Mouse (Mus musculus): ENCODE data around the gene Oas1e. TPM values are rescaled to one million over a fixed set of nuclear protein-coding genes. Genes with fewer than 3 reads are reported as not detected.
A peak's percentile ranks its signal among the peaks of the same experiment; 100 is the strongest.

Oas1e gene
- polyA plus RNA-seq, 1 experiment from 2014 or later = not detected

DNA sequence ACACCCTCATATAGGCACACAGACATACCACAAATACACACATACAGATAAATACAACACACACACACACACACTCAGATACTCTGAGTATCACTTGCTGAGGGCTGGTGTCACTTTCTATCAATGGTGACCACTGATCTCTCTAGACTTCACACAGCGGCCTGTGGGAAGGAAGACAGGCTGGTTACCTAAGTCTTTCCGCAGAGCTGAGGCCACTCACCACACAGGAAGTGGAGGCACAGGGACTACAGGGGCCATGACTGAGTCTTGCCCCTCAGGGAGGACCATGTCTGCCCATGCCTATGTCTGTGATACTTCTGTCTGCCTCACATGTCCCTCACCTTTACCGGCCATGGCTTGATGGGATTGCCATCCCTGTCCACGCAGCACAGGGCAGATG is 41.1 kb downstream of the Oas1e start:
- WGBS = 91% methylated on average over 4 of the region's 4 CpGs
- Histone ChIP-seq H3K4me2 (ENCODE audit: low read depth) (no peak overlapping the region), H3K36me3 (ENCODE audit: control insufficient read depth, insufficient read depth, low read length) (no peaks in the 10 kb centered on the region)

DNA sequence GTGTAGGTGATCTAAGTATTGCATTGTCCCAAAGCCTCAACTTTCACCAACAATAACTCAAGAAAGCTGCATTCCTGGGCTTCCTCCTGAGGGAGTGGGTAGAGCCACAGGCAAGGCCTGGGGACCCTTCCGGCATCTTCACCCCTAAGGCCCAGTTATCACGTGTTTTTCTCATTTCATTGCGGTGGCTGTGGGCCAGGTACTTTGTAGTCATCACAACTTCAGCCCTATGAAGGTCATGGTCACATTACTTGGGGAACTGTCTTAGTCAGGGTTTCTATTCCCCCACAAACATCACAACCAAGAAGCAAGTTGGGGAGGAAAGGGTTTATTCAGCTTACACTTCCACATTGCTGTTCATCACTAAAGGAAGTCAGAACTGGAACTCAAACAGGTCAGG is 42.5 kb downstream of the Oas1e start:
- WGBS = 70% methylated on average over 3 of the region's 3 CpGs
- no peak overlapping the region for H3K27ac ChIP-seq (ENCODE audit: low read depth, low read length)
- DNase-seq (ENCODE audit: low spot score) = no peak
- no peaks in the 10 kb centered on the region for H3K9me3 ChIP-seq (ENCODE audit: control insufficient read depth, low read length)
- H3K27me3 ChIP-seq (ENCODE audit: control insufficient read depth, insufficient read depth, low read length) = no peaks in the 10 kb centered on the region
- H3K4me3 ChIP-seq (ENCODE audit: low read depth, low read length) = no peak overlapping the region
- no peak overlapping the region for H3K9ac ChIP-seq (ENCODE audit: low read length)
- no peak for ATAC-seq (ENCODE audit: insufficient read depth, low FRiP score, low TSS enrichment)
- H3K4me1 ChIP-seq (ENCODE audit: control insufficient read depth, insufficient read depth, low read length) = no peaks in the 10 kb centered on the region
- H3K36me3 ChIP-seq (ENCODE audit: control insufficient read depth, insufficient read depth, low read length) = no peaks in the 10 kb centered on the region
- no peak overlapping the region for H3K4me2 ChIP-seq (ENCODE audit: low read depth)

More for the DNA sequence above, 41.1 kb downstream of the Oas1e start:
- H3K4me3 ChIP-seq (ENCODE audit: low read depth, low read length) = no peak overlapping the region
- no peak for DNase-seq (ENCODE audit: low spot score)
- H3K9me3 ChIP-seq (ENCODE audit: control insufficient read depth, low read length) = no peaks in the 10 kb centered on the region
- no peak overlapping the region for H3K27ac ChIP-seq (ENCODE audit: low read depth, low read length)
- ATAC-seq (ENCODE audit: insufficient read depth, low FRiP score, low TSS enrichment) = no peak
- H3K9ac ChIP-seq (ENCODE audit: low read length) = no peak overlapping the region
- H3K27me3 ChIP-seq (ENCODE audit: control insufficient read depth, insufficient read depth, low read length) = no peaks in the 10 kb centered on the region
- H3K4me1 ChIP-seq (ENCODE audit: control insufficient read depth, insufficient read depth, low read length) = no peaks in the 10 kb centered on the region

DNA sequence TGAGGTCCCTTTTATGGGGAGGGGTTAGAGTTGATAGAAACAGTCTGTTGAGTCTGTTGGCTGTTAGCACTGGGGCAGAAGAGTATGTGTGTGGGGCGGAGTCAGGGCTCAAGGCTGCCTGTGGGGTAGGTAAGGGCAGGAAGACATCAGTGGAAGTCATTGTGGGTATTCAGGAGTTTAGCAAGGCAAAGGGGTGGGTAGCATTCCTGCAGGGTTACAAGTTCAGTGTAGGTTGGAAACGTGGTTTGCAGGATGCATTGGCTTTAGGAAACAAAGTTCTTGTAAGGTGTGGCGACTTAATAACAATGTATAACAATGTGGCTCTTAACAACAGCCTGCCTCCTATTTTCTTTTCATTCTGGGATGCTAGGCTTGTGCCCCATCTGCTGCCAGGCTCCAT is 44.1 kb downstream of the Oas1e start:
- Histone ChIP-seq H3K9ac (ENCODE audit: low read length) (no peak overlapping the region), H3K4me1 (ENCODE audit: control insufficient read depth, insufficient read depth, low read length) (no peaks in the 10 kb centered on the region), H3K9me3 (ENCODE audit: control insufficient read depth, low read length) (no peaks in the 10 kb centered on the region), H3K36me3 (ENCODE audit: control insufficient read depth, insufficient read depth, low read length) (no peaks in the 10 kb centered on the region), H3K4me2 (ENCODE audit: low read depth) (no peak overlapping the region), H3K27ac (ENCODE audit: low read depth, low read length) (no peak overlapping the region), H3K27me3 (ENCODE audit: control insufficient read depth, insufficient read depth, low read length) (no peaks in the 10 kb centered on the region), H3K4me3 (ENCODE audit: low read depth, low read length) (no peak overlapping the region)
- ATAC-seq (ENCODE audit: insufficient read depth, low FRiP score, low TSS enrichment) (no peak), DNase-seq (ENCODE audit: low spot score) (no peak)
- 75% methylated on average over 3 of the region's 3 CpGs for WGBS

DNA sequence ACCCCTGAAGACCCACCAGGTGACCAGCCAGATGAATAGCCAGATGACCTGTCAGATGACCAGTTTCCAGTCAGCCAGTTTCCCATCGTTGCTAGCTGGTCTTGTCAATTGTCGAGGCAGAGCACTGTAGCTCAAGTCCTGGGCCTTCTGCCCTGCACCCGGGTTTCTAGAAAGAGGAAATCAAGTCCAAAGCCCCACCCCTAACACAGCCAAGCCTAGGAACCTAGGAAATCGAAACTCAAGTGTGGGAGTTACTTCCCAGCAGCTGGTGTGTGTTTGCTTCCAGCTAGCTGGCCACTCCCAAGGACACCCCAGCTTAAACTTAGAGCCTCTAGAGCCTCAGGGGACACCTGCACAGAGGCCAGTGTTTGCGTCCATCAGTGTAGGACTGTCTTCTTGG is 45.6 kb downstream of the Oas1e start, which contains the start of gene Oas2:
TSS of gene Oas2 (minus strand) at position 166 of the 400 bp plus-strand sequence.
- no peak for ATAC-seq (ENCODE audit: insufficient read depth, low FRiP score, low TSS enrichment)
- 69% methylated on average over 5 of the region's 5 CpGs for WGBS
- Histone ChIP-seq H3K27ac (ENCODE audit: low read depth, low read length) (no peak within 1 kb of the TSS), H3K4me2 (ENCODE audit: low read depth) (no peak within 1 kb of the TSS), H3K36me3 (ENCODE audit: control insufficient read depth, insufficient read depth, low read length) (no peaks in the 10 kb centered on the region), H3K4me3 (ENCODE audit: low read depth, low read length) (no peak within 1 kb of the TSS), H3K9ac (ENCODE audit: low read length) (no peak within 1 kb of the TSS), H3K9me3 (ENCODE audit: control insufficient read depth, low read length) (no peaks in the 10 kb centered on the region), H3K4me1 (ENCODE audit: control insufficient read depth, insufficient read depth, low read length) (no peaks in the 10 kb centered on the region), H3K27me3 (ENCODE audit: control insufficient read depth, insufficient read depth, low read length) (no peaks in the 10 kb centered on the region)
- no peak for DNase-seq (ENCODE audit: low spot score)

DNA sequence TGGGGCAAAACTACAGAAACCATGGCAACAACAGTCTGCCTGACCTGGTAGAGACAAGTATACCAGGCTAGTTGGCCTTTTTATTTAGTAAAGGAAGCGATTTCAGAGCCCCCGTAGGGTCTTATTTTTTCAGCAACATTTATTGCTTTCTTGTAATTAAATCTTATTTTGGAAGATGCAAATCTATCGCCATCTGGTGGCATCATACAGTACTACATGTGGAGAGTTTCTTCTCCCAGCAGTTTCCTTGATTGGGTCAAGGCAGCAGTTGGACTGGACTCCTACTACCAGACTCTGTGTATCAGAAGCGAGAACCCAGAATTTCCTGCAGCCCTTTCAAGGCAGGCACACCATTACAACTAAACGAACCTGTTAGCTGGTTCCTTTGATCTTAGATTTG is 48.9 kb downstream of the Oas1e start:
- DNase-seq (ENCODE audit: low spot score) (peak; percentile 26), ATAC-seq (ENCODE audit: insufficient read depth, low FRiP score, low TSS enrichment) (no peak)
- Histone ChIP-seq H3K27me3 (ENCODE audit: control insufficient read depth, insufficient read depth, low read length) (no peaks in the 10 kb centered on the region), H3K36me3 (ENCODE audit: control insufficient read depth, insufficient read depth, low read length) (no peaks in the 10 kb centered on the region), H3K9ac (ENCODE audit: low read length) (no peak overlapping the region), H3K9me3 (ENCODE audit: control insufficient read depth, low read length) (no peaks in the 10 kb centered on the region), H3K4me1 (ENCODE audit: control insufficient read depth, insufficient read depth, low read length) (no peaks in the 10 kb centered on the region), H3K27ac (ENCODE audit: low read depth, low read length) (no peak overlapping the region), H3K4me2 (ENCODE audit: low read depth) (no peak overlapping the region), H3K4me3 (ENCODE audit: low read depth, low read length) (no peak overlapping the region)
- WGBS = 21% methylated on average over 5 of the region's 5 CpGs

DNA sequence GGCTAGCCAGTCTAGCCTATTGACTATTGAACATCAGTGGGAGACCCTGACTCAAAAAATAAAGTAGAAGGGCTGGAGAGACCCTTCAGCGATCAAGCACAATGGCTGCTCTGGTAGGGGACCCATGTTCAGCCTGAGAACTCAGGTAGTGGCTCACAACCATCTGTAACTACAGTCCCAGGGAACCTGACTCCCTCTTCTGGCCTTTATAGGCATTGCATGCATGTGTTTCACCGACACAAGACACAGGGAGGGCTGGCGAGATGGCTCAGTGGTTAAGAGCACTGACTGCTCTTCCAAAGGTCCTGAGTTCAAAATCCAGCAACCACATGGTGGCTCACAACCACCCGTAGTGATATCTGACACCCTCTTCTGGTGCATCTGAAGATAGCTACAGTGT is 53.2 kb downstream of the Oas1e start:
- Histone ChIP-seq H3K4me2 (ENCODE audit: low read depth) (no peak overlapping the region), H3K36me3 (ENCODE audit: control insufficient read depth, insufficient read depth, low read length) (no peaks in the 10 kb centered on the region), H3K4me3 (ENCODE audit: low read depth, low read length) (no peak overlapping the region), H3K4me1 (ENCODE audit: control insufficient read depth, insufficient read depth, low read length) (no peaks in the 10 kb centered on the region), H3K27ac (ENCODE audit: low read depth, low read length) (no peak overlapping the region), H3K9me3 (ENCODE audit: control insufficient read depth, low read length) (no peaks in the 10 kb centered on the region), H3K27me3 (ENCODE audit: control insufficient read depth, insufficient read depth, low read length) (no peaks in the 10 kb centered on the region), H3K9ac (ENCODE audit: low read length) (no peak overlapping the region)
- WGBS = 32% methylated on average over 4 of the region's 4 CpGs
- peak; percentile 35 for DNase-seq (ENCODE audit: low spot score)
- no peak for ATAC-seq (ENCODE audit: insufficient read depth, low FRiP score, low TSS enrichment)

Other genes with a start within 250 kb of the Oas1e start
- 14.9 and 16.8 TPM in 2 replicates for gene Tpcn1, start 206.9 kb downstream of the Oas1e start, polyA plus RNA-seq (2014; fragmentation: Nextera tagmentation; extraction: Ambion mirVana)
- 0.62 and 0.81 TPM in 2 replicates for gene Iqcd, start 206.5 kb downstream of the Oas1e start, polyA plus RNA-seq (2014; fragmentation: Nextera tagmentation; extraction: Ambion mirVana)
- 12.3 and 13.2 TPM in 2 replicates for gene Rita1, start 182.9 kb downstream of the Oas1e start, polyA plus RNA-seq (2014; fragmentation: Nextera tagmentation; extraction: Ambion mirVana)
- 42.0 and 42.6 TPM in 2 replicates for gene Ddx54, start 182.8 kb downstream of the Oas1e start, polyA plus RNA-seq (2014; fragmentation: Nextera tagmentation; extraction: Ambion mirVana)
- not detected in 2 replicates for gene Cfap73, start 161.3 kb downstream of the Oas1e start, polyA plus RNA-seq (2014; fragmentation: Nextera tagmentation; extraction: Ambion mirVana)
- gene Rasal1, start 146.7 kb downstream of the Oas1e start, polyA plus RNA-seq (2014; fragmentation: Nextera tagmentation; extraction: Ambion mirVana) = 0.39 TPM in 1 of 2 replicates, not detected in the other
- 7.0 and 7.4 TPM in 2 replicates for gene Dtx1, start 83.6 kb downstream of the Oas1e start, polyA plus RNA-seq (2014; fragmentation: Nextera tagmentation; extraction: Ambion mirVana)
- gene Oas2, start 45.7 kb downstream of the Oas1e start, polyA plus RNA-seq (2014; fragmentation: Nextera tagmentation; extraction: Ambion mirVana) = not detected in 2 replicates
- gene Oas3, start 17.9 kb downstream of the Oas1e start, polyA plus RNA-seq (2014; fragmentation: Nextera tagmentation; extraction: Ambion mirVana) = 0.08 TPM in 1 of 2 replicates, not detected in the other
- 0.21 and 0.23 TPM in 2 replicates for gene Oas1c, start 17.0 kb upstream of the Oas1e start, polyA plus RNA-seq (2014; fragmentation: Nextera tagmentation; extraction: Ambion mirVana)
- not detected in 2 replicates for gene Oas1f, start 51.8 kb upstream of the Oas1e start, polyA plus RNA-seq (2014; fragmentation: Nextera tagmentation; extraction: Ambion mirVana)
- gene Oas1h, start 65.9 kb upstream of the Oas1e start, polyA plus RNA-seq (2014; fragmentation: Nextera tagmentation; extraction: Ambion mirVana) = not detected in 2 replicates
- not detected in 2 replicates for gene Oas1g, start 92.1 kb upstream of the Oas1e start, polyA plus RNA-seq (2014; fragmentation: Nextera tagmentation; extraction: Ambion mirVana)
- gene Oas1a, start 112.0 kb upstream of the Oas1e start, polyA plus RNA-seq (2014; fragmentation: Nextera tagmentation; extraction: Ambion mirVana) = 0.70 TPM in 2 replicates
- not detected in 2 replicates for gene Oas1d, start 119.0 kb upstream of the Oas1e start, polyA plus RNA-seq (2014; fragmentation: Nextera tagmentation; extraction: Ambion mirVana)
- 0.99 and 1.5 TPM in 2 replicates for gene Rph3a, start 214.6 kb upstream of the Oas1e start, polyA plus RNA-seq (2014; fragmentation: Nextera tagmentation; extraction: Ambion mirVana)

Measured in neural tube, embryonic 11.5 days (tissue).